In genomic region chr8:120352096-120352495, GRCm38 (mm10) we compare ENCODE assay signal across 12 mouse cellular contexts.
DNase-seq lines count a peak whose midpoint lies in the region; ATAC-seq and TF ChIP-seq lines count a peak whose summit lies in the region.
"Had no signal": no experiment of that assay in that cellular context is flagged by ENCODE, and none has a peak within 500 bp of the region (broad histone marks: within the 10 kb centered on the region; RNA-seq: fewer than 3 reads in every experiment).

No protein-coding gene starts in this region.

- H3K4me1 ChIP-seq in heart, embryonic 10.5 days = peaks cover 75% of the 10 kb centered on the region
- H3K4me1 ChIP-seq in heart, adult 2 months (ENCODE audit: control insufficient read depth, insufficient read depth, low read length) = no peaks in the 10 kb centered on the region
- H3K4me1 ChIP-seq in liver, embryonic 11.5 days (replicated peaks; ENCODE audit: control insufficient read depth, insufficient read depth, low read length) = peaks cover 37% of the 10 kb centered on the region
- peaks cover 14% of the 10 kb centered on the region for H3K4me1 ChIP-seq in liver, postnatal 0 days (ENCODE audit: insufficient read depth)

- no peak overlapping the region for H3K4me2 ChIP-seq in liver, embryonic 11.5 days
- no peak overlapping the region for H3K4me2 ChIP-seq in liver, postnatal 0 days (ENCODE audit: low read depth, low read length)
- H3K4me2 ChIP-seq: embryonic facial prominence, embryonic 15.5 days had no signal

- intact Hi-C loops in heart, adult 2 months (cut with DNase I) = no loop called here
- intact Hi-C loops in left cerebral cortex, postnatal 14 days (cut with DNase I) = no loop called here

- H3K4me3 ChIP-seq in heart, embryonic 10.5 days = no peak overlapping the region
- H3K4me3 ChIP-seq in heart, adult 2 months = no peak overlapping the region
- H3K4me3 ChIP-seq in liver, embryonic 11.5 days (ENCODE audit: low read depth, low read length) = no peak overlapping the region
- no peak overlapping the region for H3K4me3 ChIP-seq in liver, postnatal 0 days (ENCODE audit: low read depth, low read length)
- H3K4me3 ChIP-seq: embryonic facial prominence, embryonic 15.5 days had no signal

- DNase-seq in heart, embryonic 10.5 days (ENCODE audit: low spot score) = no peak
- DNase-seq in heart, adult 2 months = no peak
- no peak for DNase-seq in liver, embryonic 11.5 days (ENCODE audit: low spot score)
- no peak for DNase-seq in liver, postnatal 0 days
- peak; percentile 77 to 82 for DNase-seq in left cerebral cortex, postnatal 14 days (ENCODE audit: low spot score in 2 of 2)
- peak; percentile 58 for DNase-seq in right cerebral cortex, postnatal 14 days
- DNase-seq in adrenal gland, postnatal 4 days (ENCODE audit: low spot score in 2 of 2) = no peak
- no peak for DNase-seq in lung, adult 18-20 months
- DNase-seq: cerebellum, postnatal 25 days; gastrocnemius, postnatal 10 days; lung, postnatal 14 days had no signal

- no peaks in the 10 kb centered on the region for H3K36me3 ChIP-seq in heart, embryonic 10.5 days
- H3K36me3 ChIP-seq in heart, adult 2 months (ENCODE audit: control insufficient read depth, insufficient read depth, low read length) = no peaks in the 10 kb centered on the region
- no peaks in the 10 kb centered on the region for H3K36me3 ChIP-seq in liver, embryonic 11.5 days (ENCODE audit: control insufficient read depth, insufficient read depth, low read length)
- no peaks in the 10 kb centered on the region for H3K36me3 ChIP-seq in liver, postnatal 0 days (replicated peaks; ENCODE audit: insufficient read depth, low read length)
- H3K36me3 ChIP-seq: embryonic facial prominence, embryonic 15.5 days had no signal

- H3K9me3 ChIP-seq in heart, embryonic 10.5 days = no peaks in the 10 kb centered on the region
- no peaks in the 10 kb centered on the region for H3K9me3 ChIP-seq in liver, embryonic 11.5 days (ENCODE audit: control insufficient read depth, low read length)
- H3K9me3 ChIP-seq in liver, postnatal 0 days (ENCODE audit: low read length) = no peaks in the 10 kb centered on the region
- H3K9me3 ChIP-seq: embryonic facial prominence, embryonic 15.5 days had no signal

- H3K27me3 ChIP-seq in heart, embryonic 10.5 days (ENCODE audit: insufficient read depth, poor library complexity, severe bottlenecking) = peaks cover 45% of the 10 kb centered on the region
- no peaks in the 10 kb centered on the region for H3K27me3 ChIP-seq in heart, adult 2 months (ENCODE audit: control insufficient read depth, insufficient read depth, low read length)
- H3K27me3 ChIP-seq in liver, embryonic 11.5 days (replicated peaks; ENCODE audit: control insufficient read depth, insufficient read depth, low read length) = no peaks in the 10 kb centered on the region
- no peaks in the 10 kb centered on the region for H3K27me3 ChIP-seq in liver, postnatal 0 days (ENCODE audit: insufficient read depth, low read length)
- H3K27me3 ChIP-seq: embryonic facial prominence, embryonic 15.5 days had no signal

- no peak for TF ChIP-seq CTCF in heart, adult 2 months (IDR thresholded peaks at IDR 0.05)
- TF ChIP-seq CTCF in liver, postnatal 0 days (IDR thresholded peaks at IDR 0.05; ENCODE audit: low read depth) = no peak

- H3K9ac ChIP-seq in heart, adult 2 months (ENCODE audit: low read depth, low read length) = no peak overlapping the region
- no peak overlapping the region; the same call in 1 of the 2 replicates for H3K9ac ChIP-seq in liver, embryonic 11.5 days (ENCODE audit: low read depth, low read length)
- no peak overlapping the region for H3K9ac ChIP-seq in liver, postnatal 0 days (replicated peaks)
- H3K9ac ChIP-seq: embryonic facial prominence, embryonic 15.5 days had no signal

- WGBS in heart, embryonic 10.5 days = 76% methylated on average over 10 of the region's 10 CpGs
- 80% methylated on average over 10 of the region's 10 CpGs for WGBS in heart, adult 2 months
- WGBS in liver, embryonic 11.5 days = 57% methylated on average over 10 of the region's 10 CpGs
- 64% methylated on average over 10 of the region's 10 CpGs for WGBS in liver, postnatal 0 days (ENCODE audit: insufficient replicate concordance)

- no peak for ATAC-seq in liver, embryonic 11.5 days (replicated peaks; ENCODE audit: low FRiP score)
- no peak for ATAC-seq in liver, postnatal 0 days

- 0 out of 2 replicates have a peak overlapping the region, but pooled peaks have one; percentile 14 for H3K27ac ChIP-seq in heart, embryonic 10.5 days
- no peak overlapping the region for H3K27ac ChIP-seq in heart, adult 2 months
- peak overlapping the region; percentile 16; the same call in 1 of the 2 replicates for H3K27ac ChIP-seq in liver, embryonic 11.5 days (ENCODE audit: low read depth, low read length)
- no peak overlapping the region for H3K27ac ChIP-seq in liver, postnatal 0 days (ENCODE audit: low read depth)
- H3K27ac ChIP-seq: embryonic facial prominence, embryonic 15.5 days had no signal

- no peaks in the 10 kb centered on the region for H3K79me2 ChIP-seq in heart, adult 2 months (replicated peaks; ENCODE audit: control insufficient read depth, insufficient read depth, low read length)

- no peak for TF ChIP-seq POLR2A in heart, adult 2 months (IDR thresholded peaks at IDR 0.05; ENCODE audit: insufficient read depth, low read depth, low read length)

- TF ChIP-seq EP300 in heart, adult 2 months (IDR thresholded peaks at IDR 0.05; ENCODE audit: insufficient read depth, low read depth, low read length) = no peak
- TF ChIP-seq EP300 in liver, postnatal 0 days (IDR thresholded peaks at IDR 0.05; ENCODE audit: low read depth) = no peak

Comparison
In these comparisons a context has a peak if more than half of its experiments do, and no peak if none do; other contexts are left out.
1. H3K27ac ChIP-seq: peak in heart, embryonic 10.5 days (single experiment) and liver, embryonic 11.5 days (single experiment); none in heart, adult 2 months (single experiment) and liver, postnatal 0 days (single experiment).
2. DNase-seq: peak in left cerebral cortex, postnatal 14 days (2 of 2) and right cerebral cortex, postnatal 14 days (single experiment); none in heart, embryonic 10.5 days (single experiment), heart, adult 2 months (0 of 2), liver, embryonic 11.5 days (single experiment), liver, postnatal 0 days (single experiment), adrenal gland, postnatal 4 days (0 of 2) and lung, adult 18-20 months (0 of 2).